Mouse (Mus musculus): ENCODE measurements around the gene Selenoh. TPM values are rescaled to one million over a fixed set of nuclear protein-coding genes. Genes with fewer than 3 reads are reported as not detected.

Gene Selenoh
- polyA plus RNA-seq, 1 experiment, result 40.4 TPM

DNA sequence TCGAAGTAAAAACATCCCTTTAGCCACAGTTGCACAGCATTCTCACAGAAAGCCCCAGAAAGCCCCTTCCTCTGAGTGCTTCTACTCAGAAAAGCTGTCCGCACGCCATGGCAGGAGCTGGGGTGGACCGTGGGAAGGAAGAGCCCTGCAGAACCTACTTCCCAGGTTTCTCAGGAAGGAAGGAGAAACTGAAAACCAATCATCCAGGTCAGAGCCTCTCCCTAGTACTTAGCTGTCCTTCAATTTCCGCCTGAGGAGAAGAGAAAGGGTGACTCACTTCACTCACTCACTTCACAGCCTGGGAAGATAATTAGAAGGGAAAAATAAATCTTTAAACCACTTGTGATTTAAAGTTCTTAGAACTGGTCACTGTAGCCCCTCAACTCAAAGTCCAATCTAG, 33.8 kb upstream of the Selenoh start:
- H3K4me1 ChIP-seq (ENCODE audit: control insufficient read depth, insufficient read depth, low read length), result peaks cover 8% of the 10 kb centered on the region
- no peak overlapping the region for H3K4me3 ChIP-seq (replicated peaks; ENCODE audit: extremely low read depth, low read depth, low read length)
- WGBS, result 58% methylated on average over 5 of the region's 5 CpGs
- TF ChIP-seq POLR2A (IDR thresholded peaks at IDR 0.05; ENCODE audit: borderline replicate concordance, extremely low read depth, low read depth, low read length) (no peak), CTCF (IDR thresholded peaks at IDR 0.05; ENCODE audit: insufficient read depth, low read length) (no peak)
- DNase-seq, result no peak

DNA sequence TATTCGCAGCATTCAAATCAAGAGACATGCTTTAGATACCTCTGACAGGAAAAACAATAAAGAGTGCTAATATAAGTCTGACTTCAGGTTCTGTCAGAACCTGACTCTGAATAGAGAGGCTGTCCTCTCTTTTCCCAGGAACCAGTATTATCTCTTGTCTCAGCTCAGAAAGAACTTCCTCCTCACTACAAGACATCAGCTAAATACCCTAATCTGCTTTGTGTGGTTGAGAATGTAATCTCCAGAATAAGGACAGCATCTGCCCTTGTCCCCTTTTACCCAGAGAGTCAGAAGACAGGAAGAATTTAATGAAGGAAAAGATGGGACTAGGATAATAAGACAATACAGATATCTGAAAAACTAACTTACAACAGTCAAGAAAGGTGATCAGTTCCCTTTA, 32.9 kb upstream of the Selenoh start:
- DNase-seq, result no peak
- 83% methylated on average over 1 of the region's 1 CpGs for WGBS
- TF ChIP-seq CTCF (IDR thresholded peaks at IDR 0.05; ENCODE audit: insufficient read depth, low read length), result no peak
- no peak for TF ChIP-seq POLR2A (IDR thresholded peaks at IDR 0.05; ENCODE audit: borderline replicate concordance, extremely low read depth, low read depth, low read length)
- no peak overlapping the region for H3K4me3 ChIP-seq (replicated peaks; ENCODE audit: extremely low read depth, low read depth, low read length)
- peaks cover 3% of the 10 kb centered on the region for H3K4me1 ChIP-seq (ENCODE audit: control insufficient read depth, insufficient read depth, low read length)

DNA sequence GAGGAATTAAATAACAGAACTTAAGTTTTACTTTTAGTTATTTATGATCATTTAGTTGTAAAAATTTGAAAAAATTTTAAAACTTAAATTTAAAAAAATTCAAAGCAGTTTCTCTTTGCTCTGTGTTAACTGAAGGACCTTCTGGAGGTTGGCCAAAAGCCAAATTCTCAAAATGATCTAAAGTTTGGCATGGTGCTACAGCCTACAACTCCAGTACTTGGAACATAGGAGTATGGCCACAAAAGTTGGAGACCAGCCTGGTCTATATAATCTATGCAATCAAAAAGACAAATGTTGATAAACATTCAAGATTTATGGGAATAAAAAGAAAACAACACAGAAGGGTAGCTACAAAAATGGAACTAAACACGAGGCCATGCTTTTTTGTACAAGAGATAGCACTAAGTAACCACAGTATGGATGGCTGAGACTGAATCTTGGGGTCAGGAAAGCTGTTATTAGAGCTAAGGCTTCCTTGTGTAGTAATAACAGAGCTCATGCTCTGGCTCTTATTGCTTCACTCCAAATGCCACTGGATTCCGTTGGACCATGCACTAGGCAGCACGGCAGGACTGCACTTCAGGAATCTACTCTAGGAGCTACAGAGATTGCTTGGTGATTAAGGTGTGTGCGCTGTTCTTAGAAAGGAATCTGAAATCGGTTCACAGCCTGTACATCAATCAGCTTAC, 24.6 kb upstream of the Selenoh start:
- H3K4me1 ChIP-seq (ENCODE audit: control insufficient read depth, insufficient read depth, low read length), result no peaks in the 10 kb centered on the region
- TF ChIP-seq CTCF (IDR thresholded peaks at IDR 0.05; ENCODE audit: insufficient read depth, low read length) (no peak), POLR2A (IDR thresholded peaks at IDR 0.05; ENCODE audit: borderline replicate concordance, extremely low read depth, low read depth, low read length) (no peak)
- no peak overlapping the region for H3K4me3 ChIP-seq (replicated peaks; ENCODE audit: extremely low read depth, low read depth, low read length)
- no peak for DNase-seq
- 61% methylated on average over 5 of the region's 5 CpGs for WGBS

DNA sequence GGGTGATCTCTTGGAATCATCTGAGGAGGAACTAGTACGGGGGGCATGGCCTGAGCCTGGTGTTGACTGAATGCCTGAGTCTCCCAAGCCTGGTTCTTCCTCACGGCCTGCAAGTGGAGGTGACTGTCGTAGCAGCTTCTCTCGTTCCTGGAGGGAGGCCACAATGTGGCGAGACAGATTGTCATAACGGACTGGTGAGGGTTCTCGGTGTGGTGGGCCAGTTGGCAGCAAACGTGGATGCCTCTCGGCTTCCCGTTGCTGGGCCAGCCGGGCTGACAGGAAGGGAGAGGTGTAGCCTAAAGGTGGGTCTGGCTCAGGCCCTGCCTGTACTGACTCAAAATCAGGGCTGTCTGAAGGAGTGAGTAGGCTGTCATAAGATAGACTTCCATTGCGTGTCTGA, 19.5 kb upstream of the Selenoh start:
- TF ChIP-seq CTCF (IDR thresholded peaks at IDR 0.05; ENCODE audit: insufficient read depth, low read length) (no peak), POLR2A (IDR thresholded peaks at IDR 0.05; ENCODE audit: borderline replicate concordance, extremely low read depth, low read depth, low read length) (no peak)
- no peak for DNase-seq
- Histone ChIP-seq H3K4me3 (replicated peaks; ENCODE audit: extremely low read depth, low read depth, low read length) (no peak overlapping the region), H3K4me1 (ENCODE audit: control insufficient read depth, insufficient read depth, low read length) (no peaks in the 10 kb centered on the region)
- 82% methylated on average over 12 of the region's 12 CpGs for WGBS

DNA sequence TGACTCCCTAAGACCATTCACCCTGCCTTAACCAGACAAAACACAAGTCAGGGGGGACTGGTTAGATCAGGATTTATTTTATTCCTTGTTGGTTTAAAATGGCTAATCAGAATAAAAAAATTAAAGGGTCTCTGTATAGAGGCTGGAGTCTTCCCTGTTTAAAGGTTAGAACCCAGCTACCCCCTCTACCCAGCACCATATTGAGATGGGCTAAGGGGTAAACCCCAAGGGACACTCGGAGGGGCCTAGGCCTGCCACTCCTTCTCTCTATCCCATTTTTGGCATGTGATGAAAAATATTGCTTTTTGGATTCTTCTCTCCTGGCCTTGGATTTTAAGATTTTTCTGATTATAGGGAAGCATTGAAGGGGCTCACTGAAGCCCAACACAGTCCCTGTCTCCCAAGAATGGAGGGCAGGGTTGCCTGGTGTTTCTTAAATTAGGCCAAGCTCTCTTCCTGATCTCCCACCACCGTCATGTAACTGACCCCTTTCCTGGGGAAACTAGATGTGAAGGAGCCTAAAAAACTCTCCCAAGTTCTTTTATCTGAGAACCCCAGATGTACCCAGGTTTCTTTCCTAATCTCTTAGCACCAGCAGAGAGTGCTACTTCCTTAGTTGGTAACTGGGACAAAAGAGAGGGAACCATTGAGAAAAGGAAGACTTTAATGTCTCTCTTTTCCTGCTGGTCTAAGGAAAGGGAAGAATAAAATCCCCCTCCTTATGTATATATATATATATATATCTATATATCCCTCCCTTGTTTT, 17.7 kb upstream of the Selenoh start:
- no peak overlapping the region for H3K4me3 ChIP-seq (replicated peaks; ENCODE audit: extremely low read depth, low read depth, low read length)
- H3K4me1 ChIP-seq (ENCODE audit: control insufficient read depth, insufficient read depth, low read length), result no peaks in the 10 kb centered on the region
- WGBS, result 78% methylated on average over 2 of the region's 2 CpGs
- no peak for DNase-seq
- TF ChIP-seq POLR2A (IDR thresholded peaks at IDR 0.05; ENCODE audit: borderline replicate concordance, extremely low read depth, low read depth, low read length) (no peak), CTCF (IDR thresholded peaks at IDR 0.05; ENCODE audit: insufficient read depth, low read length) (no peak)

DNA sequence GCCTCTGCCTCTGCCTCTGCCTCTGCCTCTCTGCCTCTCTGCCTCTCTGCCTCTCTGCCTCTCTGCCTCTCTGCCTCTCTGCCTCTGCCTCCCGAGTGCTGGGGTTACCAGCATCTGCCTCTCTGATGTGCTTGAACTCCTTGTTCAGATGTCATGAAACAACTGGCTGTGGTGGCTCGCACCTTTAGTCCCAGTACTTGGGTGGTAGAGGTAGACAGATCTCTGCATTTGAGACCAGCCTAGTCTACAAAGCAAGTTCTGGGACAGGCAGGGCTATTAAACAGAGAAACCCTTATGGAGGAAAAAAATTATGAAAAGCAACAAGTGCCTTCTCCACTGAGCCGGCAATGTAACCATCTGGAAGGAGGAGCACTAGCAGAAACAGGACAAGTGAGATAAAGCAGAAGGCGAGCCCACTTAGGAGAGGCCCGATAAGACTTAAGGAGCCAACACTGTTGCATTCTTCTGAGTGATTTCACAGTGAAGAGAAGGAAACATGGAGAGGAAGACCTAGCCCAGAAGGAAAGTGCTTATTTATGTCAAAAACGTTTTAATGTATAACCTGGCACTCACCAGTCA, 12.1 kb upstream of the Selenoh start:
- no peak for DNase-seq
- Histone ChIP-seq H3K4me3 (replicated peaks; ENCODE audit: extremely low read depth, low read depth, low read length) (no peak overlapping the region), H3K4me1 (ENCODE audit: control insufficient read depth, insufficient read depth, low read length) (no peaks in the 10 kb centered on the region)
- no peak for TF ChIP-seq POLR2A (IDR thresholded peaks at IDR 0.05; ENCODE audit: borderline replicate concordance, extremely low read depth, low read depth, low read length)
- TF ChIP-seq CTCF (IDR thresholded peaks at IDR 0.05; ENCODE audit: insufficient read depth, low read length), result no peak
- 59% methylated on average over 6 of the region's 6 CpGs for WGBS

DNA sequence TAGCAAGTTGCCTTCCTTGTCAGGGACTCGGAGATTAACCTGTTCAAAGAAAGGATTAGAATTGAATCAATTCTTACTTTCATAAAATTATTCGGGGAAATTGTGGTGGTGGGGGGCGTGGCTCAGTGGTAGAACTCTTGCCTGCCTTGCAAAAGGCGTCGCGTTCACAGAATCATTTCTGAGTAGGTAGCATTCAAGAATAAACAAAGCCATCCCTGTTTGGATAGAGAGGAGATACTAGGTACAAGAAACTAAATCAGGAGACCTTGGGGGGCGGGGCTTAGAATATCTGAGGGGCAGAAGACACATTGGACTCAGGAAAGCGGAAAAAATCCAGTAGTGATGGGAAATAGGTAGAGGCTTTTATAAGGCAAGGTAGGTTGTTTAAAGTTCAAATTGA, 8.4 kb upstream of the Selenoh start, which contains the start of gene Tmx2:
TSS of gene Tmx2 (minus strand) at position 125 of the 400 bp plus-strand sequence.
- no peak for DNase-seq
- peak within 1 kb of the TSS; percentile 70 for H3K4me3 ChIP-seq (replicated peaks; ENCODE audit: extremely low read depth, low read depth, low read length)
- TF ChIP-seq CTCF (IDR thresholded peaks at IDR 0.05; ENCODE audit: insufficient read depth, low read length) (no peak), POLR2A (IDR thresholded peaks at IDR 0.05; ENCODE audit: borderline replicate concordance, extremely low read depth, low read depth, low read length) (no peak)
- H3K4me1 ChIP-seq (ENCODE audit: control insufficient read depth, insufficient read depth, low read length), result no peaks in the 10 kb centered on the region; the same call in 1 of the 2 replicates
- WGBS, result 12% methylated on average over 8 of the region's 8 CpGs

DNA sequence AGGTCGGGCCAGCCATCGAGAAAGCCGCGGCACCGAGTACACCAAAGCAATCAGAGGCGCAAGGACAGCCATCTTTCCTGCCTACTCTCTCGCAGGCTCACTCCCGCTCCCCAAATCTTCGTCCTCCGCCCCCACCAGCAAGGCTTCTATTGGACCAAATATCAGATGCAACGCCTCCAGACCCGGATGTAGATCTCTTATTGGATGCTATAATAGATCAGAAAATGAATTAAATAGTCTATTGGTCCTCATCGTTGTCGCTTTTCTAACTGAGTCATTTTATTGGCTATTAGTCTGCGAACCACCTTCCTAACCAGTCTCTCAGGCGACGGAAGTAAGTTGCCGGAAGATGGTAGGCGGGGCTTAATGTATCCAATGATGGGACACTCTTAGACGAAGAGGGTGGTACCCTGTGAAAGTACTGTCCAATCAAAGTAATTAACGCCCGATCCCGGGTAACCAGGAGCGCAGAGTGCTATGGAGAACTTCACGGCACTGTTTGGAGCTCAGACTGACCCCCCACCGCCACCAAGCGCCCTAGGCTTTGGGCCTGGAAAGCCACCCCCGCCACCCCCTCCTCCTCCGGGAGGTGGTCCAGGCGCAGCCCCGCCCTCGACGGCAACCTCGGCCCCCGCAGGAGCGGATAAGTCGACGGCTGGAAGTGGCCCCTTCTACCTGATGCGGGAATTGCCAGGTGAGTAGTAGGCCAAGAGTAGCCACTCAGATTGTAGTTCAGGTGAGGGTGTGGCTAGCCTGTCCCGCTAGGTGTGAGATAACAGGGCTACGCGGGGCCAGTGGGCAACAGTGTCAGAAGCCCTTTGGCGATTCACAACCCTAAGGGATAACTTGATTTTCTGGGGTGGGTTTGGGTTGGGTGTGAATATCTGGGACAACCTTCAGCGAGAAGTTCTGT, 7.7 kb upstream of the Selenoh start, which contains the start of the genes Gm28635 and Med19:
TSS of gene Gm28635 (minus strand) at position 74 of the 913 bp plus-strand sequence.
TSS of gene Med19 (plus strand) at position 435 of the 913 bp plus-strand sequence.
- WGBS, result under 1% methylated on average over 44 of the region's 44 CpGs

More for the DNA sequence above, 7.7 kb upstream of the Selenoh start, which contains the start of the genes Gm28635 and Med19:
- no peaks in the 10 kb centered on the region; the same call in 1 of the 2 replicates for H3K4me1 ChIP-seq (ENCODE audit: control insufficient read depth, insufficient read depth, low read length)
- TF ChIP-seq CTCF (IDR thresholded peaks at IDR 0.05; ENCODE audit: insufficient read depth, low read length) (no peak), POLR2A (IDR thresholded peaks at IDR 0.05; ENCODE audit: borderline replicate concordance, extremely low read depth, low read depth, low read length) (peak; percentile 56; the same call in 1 of the 2 replicates)
- peak; percentile 85 for DNase-seq
- peak within 1 kb of the TSS; percentile 91 for H3K4me3 ChIP-seq (replicated peaks; ENCODE audit: extremely low read depth, low read depth, low read length)
